Mouse (Mus musculus) cerebellum, adult 9-11 months (tissue): ENCODE measurements around the gene 3110082I17Rik.
"Not testable (repeated sequence)": the region's sequence is repeated elsewhere in the genome, so short reads cannot be mapped to it uniquely, and the experiment has no call there.

Experiments
- DNase-seq: peaks from one replicate; pipeline ENCODE4 v3.0.0; 2022

Gene 3110082I17Rik

GRCm38 (mm10) chr5:139347225-139347624 is 113.1 kb downstream of the 3110082I17Rik start:
- no peak for DNase-seq

- no peak for DNase-seq
Observed at GRCm38 (mm10) chr5:139345364-139345714, 115.0 kb downstream of the 3110082I17Rik start.

DNA sequence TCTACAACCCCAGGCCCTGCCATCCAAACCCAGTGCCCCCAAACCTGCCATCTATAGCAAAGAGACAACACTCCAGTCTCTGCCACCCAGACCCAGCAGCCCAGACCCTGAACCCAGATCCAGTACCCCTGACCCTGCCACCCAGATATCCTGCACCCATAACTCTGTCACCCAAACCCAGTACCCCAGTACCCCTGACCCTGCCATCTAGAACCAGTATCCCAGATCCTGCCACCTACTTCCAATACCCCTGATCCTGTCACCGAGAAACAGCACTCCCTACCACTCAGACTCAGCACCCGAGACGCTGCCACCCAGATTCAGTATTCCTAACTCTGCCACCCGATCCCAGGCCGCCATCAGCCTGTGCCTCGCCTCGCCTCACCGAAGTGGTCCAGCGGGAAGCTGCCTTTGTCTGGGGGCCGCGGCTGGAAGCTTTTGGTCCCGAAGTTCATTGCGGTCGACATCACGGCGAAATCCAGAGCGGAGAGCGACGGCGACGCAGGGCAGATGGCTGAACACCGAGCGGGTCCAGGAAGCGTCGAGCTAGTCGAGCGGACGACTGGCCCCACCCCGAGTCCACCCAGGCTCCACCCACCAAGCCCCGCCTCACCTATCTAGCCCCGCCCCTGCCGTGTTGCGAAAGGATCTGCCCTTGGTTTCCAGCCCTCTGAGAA is 115.5 kb downstream of the 3110082I17Rik start:
- peak; percentile 92 for DNase-seq

GRCm38 (mm10) chr5:139344021-139344686 is 116.2 kb downstream of the 3110082I17Rik start:
- peak; percentile 75 for DNase-seq

- no peak for DNase-seq
Observed at GRCm38 (mm10) chr5:139338891-139339290, 121.4 kb downstream of the 3110082I17Rik start.

DNA sequence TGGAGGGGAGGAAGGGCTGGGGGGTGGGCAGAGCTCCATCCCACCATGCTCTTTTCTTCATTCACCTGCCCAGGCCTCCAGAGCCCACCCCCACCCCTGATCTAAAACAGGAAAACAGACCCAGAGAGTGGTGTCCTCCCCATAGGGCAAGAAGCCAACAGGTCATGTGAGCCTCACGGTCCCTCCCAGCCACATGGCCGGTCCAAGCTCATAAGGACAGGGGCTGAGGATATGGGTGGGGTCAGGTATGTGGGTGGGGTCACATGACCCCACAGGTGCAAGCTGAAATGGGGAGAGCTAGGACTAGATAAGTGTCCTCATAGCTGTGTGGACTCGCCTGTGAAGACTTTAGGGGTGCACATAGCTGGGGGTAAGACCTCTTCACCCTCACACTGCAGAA is 121.9 kb downstream of the 3110082I17Rik start:
- peak; percentile 74 for DNase-seq

DNA sequence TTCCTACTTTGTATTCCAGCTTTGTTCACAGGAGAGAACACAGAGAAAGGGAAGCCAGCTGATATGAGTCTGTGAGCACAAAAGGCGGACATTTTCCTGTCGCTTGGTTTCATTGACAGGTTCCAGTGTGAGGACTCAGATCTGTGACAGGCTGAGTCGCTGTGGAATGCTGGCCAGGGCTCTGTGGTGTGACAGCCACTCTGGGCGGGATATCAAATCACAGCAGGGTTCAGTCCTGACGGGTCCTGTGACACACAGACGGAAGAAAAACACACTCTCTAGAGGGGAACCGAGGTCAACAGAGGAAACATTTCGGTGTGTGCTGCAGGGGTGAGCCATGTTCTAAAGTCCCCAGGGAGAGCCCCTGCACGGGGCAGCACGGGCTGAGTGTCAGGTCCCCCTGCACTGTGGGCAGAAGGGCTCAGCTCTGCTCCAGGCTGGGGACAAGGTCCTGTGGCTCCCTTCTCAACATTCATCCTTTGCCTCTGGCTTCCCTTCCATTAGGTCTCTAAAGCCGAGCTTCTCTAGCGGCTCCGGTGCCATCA is 122.4 kb downstream of the 3110082I17Rik start:
- peak; percentile 90 for DNase-seq

DNA sequence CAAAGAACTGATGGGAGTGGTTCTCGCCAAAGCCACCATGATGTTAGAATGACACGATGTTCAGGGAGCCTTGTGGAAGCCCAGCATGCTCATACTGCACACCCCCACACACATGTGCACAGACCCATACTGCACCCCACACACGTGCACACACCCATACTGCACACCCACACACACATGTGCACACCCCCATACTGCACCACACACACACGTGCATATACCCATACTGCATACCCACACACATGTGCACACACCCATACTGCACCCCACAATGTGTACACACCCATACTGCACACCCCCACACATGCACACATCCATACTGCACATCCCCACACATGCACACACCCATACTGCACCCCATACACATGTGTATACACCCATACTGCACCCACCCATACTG is 124.7 kb downstream of the 3110082I17Rik start:
- no peak for DNase-seq

DNA sequence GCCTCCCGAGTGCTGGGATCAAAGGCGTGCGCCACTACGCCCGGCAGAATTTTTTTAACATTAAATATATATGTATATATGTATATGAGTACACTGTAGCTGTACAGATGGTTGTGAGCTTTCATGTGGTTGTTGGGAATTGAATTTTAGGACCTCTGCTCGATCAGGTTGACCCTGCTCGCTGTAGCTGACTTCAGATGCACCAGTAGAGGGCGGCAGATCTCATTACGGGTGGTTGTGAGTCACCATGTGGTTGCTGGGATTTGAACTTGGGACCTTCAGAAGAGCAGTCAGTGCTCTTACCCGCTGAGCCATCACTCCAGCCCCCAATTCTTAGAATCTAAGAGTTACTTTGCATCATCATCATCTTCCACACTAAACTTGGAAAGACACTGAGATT is 125.9 kb downstream of the 3110082I17Rik start:
- DNase-seq, result not testable (repeated sequence)

GRCm38 (mm10) chr5:139333301-139334013 is 126.9 kb downstream of the 3110082I17Rik start:
- no peak for DNase-seq

DNA sequence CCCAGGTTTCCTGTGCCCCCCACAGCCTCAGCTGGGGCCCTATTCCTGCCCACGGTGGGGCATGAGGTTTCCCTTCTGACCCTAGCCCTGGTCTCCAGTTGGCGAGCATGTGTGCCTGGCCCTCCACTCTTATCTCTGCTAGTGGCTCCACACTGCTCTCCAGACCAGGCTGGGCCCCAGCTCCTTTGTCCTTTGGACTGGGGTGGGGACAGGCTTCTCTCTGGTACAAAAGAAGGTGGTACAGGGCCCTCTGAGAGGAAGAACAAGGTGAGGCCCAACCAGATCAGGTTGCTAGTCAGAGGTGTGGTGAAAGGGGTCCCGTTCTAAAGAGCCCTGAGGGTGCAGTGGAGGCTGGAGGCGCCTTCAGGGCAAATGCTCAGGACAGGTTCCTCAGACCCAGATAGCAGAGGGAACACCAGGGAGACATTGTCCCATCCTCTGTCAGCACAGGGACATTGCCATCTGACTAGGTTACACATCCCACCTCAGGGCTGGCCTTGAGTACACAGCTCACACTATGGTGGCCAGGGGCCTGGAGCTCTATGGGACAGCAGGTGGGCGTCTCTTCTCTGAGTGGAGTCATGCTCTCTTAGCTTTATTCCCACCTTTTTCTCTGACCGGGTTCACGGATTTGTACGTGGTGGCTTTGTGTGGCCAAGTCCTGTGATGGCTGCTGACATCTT is 127.6 kb downstream of the 3110082I17Rik start:
- peak; percentile 30 for DNase-seq

DNA sequence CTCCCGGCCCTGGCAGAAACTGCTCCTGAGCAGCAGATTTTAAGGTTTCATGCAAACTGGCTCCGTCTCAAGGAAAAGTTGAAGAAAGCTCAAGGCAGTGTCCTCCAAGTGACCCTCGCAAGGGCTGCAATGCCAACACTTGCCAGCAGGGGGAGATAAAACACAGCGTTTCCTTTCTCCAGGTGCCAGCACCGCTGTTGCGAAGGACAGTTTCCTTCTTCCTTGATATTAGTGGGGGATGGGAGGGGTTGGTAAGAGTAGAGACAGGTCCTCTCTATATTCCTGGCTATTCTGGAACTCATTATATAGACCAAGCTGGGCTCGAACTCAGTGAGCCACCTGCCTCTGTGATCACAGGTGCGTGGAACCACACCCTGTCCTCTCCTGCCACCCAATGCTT is 128.6 kb downstream of the 3110082I17Rik start:
- DNase-seq, result peak; percentile 79

DNA sequence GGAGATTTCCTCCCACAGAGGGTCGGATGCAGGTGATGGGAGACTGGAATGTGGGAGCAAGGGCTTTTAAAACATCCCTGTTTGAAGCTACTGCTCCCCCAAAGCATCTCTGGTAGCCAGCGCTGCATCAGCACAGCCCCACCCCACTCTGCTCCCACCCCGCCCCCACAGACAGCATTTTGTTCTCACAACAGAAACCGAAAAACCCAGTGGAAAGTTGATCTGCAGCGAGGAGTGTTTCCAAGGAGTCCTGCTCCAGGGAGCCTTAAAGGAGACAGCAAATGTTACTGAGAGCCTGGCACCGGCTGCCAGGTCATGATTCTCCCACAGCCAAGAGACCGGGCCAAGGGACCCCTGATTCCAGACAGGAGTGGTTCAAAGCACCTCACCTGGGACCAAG is 129.6 kb downstream of the 3110082I17Rik start:
- peak; percentile 22 for DNase-seq

GRCm38 (mm10) chr5:139327634-139328020 is 132.7 kb downstream of the 3110082I17Rik start:
- DNase-seq, result no peak

- peak; percentile 53 for DNase-seq
Observed at GRCm38 (mm10) chr5:139326986-139327633, 133.2 kb downstream of the 3110082I17Rik start.

- peak; percentile 70 for DNase-seq
Observed at GRCm38 (mm10) chr5:139326111-139326696, 134.1 kb downstream of the 3110082I17Rik start.

DNA sequence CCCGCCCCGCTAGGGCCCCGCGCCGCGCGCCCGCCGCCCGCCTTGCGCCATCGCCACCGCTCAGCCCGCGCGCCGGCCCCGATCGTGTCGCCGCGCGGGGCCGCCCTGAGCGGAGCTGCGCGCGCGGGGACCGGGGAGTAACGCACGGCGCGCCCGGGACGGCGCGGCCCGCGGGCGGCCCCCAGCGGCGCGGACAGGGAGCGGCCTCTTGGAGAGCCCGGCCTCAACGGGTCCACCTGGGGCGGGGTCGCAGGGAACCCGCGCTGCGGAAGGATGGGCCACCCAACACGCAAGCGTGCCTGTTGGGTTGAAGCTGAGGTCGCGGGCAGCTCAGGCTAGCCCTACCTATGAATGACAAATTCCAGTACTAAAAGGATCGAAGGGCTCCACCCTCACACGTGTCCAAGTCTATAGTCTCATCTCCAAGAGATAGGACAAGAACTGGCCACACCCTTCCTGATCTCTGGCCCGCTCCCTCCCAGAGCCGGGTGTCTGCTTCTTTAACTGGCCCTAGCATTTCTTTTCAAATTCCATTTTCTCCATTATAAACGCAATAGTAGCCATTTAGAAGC is 134.8 kb downstream of the 3110082I17Rik start, which contains the start of gene Adap1:
TSS of gene Adap1 (minus strand) at position 228 of the 572 bp plus-strand sequence.
- DNase-seq, result peak; percentile 80

- peak; percentile 90 for DNase-seq
Observed at GRCm38 (mm10) chr5:139324691-139325394, 135.5 kb downstream of the 3110082I17Rik start.

DNA sequence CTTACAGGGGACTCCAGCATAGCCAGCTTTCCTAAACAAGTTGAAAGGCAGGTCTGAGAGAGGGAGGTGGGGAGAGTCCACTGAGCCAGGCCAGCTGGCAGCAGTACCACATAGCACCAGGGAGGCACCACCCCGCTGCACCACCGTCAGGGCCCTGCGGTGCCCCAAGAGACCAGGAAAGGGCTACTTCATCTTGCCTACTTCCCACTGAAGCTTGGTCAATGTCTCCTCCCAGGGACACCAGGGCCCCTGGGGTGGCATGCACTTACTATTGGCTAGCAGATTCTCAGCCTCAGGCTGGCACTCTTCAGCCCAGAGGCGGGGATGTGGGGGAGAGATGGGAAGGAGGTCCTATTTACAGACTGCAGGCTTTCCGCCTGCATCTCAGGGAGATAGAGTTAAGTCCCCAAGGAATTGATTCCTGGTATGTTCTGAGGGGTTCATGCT is 136.3 kb downstream of the 3110082I17Rik start:
- peak; percentile 77 for DNase-seq

GRCm38 (mm10) chr5:139323260-139323924 is 136.9 kb downstream of the 3110082I17Rik start:
- DNase-seq, result peak; percentile 78
